Mouse (Mus musculus) intestine, embryonic 15.5 days (tissue): ENCODE data around the gene Aif1. TPM values are rescaled to one million over a fixed set of nuclear protein-coding genes. Genes with fewer than 3 reads are reported as not detected.

Source experiments
- ATAC-seq: fragments of 200-750 bp; cut with Nextera tagmentation; 2 replicates; pipeline ENCODE4 v1.8.0; 2017; ENCODE audit warnings: moderate TSS enrichment, moderate library complexity
- H3K27ac ChIP-seq: fragments of 300-500 bp; sonication (generic); 2 replicates; pipeline ENCODE4 v1.5.1; 2015; ENCODE audit warnings: mild to moderate bottlenecking, inconsistent platforms
- H3K27me3 ChIP-seq: fragments of 300-500 bp; sonication (generic); replicated peaks from 2 replicates; pipeline ENCODE4 v1.6.1; 2015; ENCODE audit warnings: inconsistent platforms
- H3K36me3 ChIP-seq: fragments of 300-500 bp; sonication (generic); 2 replicates; pipeline ENCODE4 v1.6.1; 2015; ENCODE audit warnings: inconsistent platforms
- H3K4me1 ChIP-seq: fragments of 300-500 bp; sonication (generic); replicated peaks from 2 replicates; pipeline ENCODE4 v1.6.1; 2015; ENCODE audit warnings: inconsistent platforms
- H3K4me2 ChIP-seq: fragments of 300-500 bp; sonication (generic); replicated peaks from 2 replicates; pipeline ENCODE4 v1.6.1; 2015; ENCODE audit warnings: mild to moderate bottlenecking, inconsistent platforms
- H3K4me3 ChIP-seq: fragments of 300-500 bp; sonication (generic); replicated peaks from 2 replicates; pipeline ENCODE4 v1.5.1; 2015; ENCODE audit warnings: inconsistent platforms
- H3K9ac ChIP-seq: fragments of 300-500 bp; sonication (generic); 2 replicates; pipeline ENCODE4 v1.6.1; 2015; ENCODE audit warnings: inconsistent platforms
- H3K9me3 ChIP-seq: fragments of 300-500 bp; sonication (generic); 2 replicates; pipeline ENCODE4 v1.6.1; 2016; ENCODE audit warnings: inconsistent platforms
- WGBS: fragments of 180-500 bp; shearing (Covaris S2); methylation state at CpG from one replicate; pipeline ENCODE4 v1.1.7; 2015; 5-methylcytosine and 5-hydroxymethylcytosine counted together
- polyA plus RNA-seq: library from polyadenylated mRNA; unstranded; fragments of >200 nt; fragmentation: Nextera tagmentation; extraction: Ambion mirVana; gene quantifications from 2 replicates; pipeline ENCODE4 v1.2.1, GENCODE M21; 2015

The Aif1 gene
- polyA plus RNA-seq, 1 experiment from 2014 or later, result 20.6 TPM

- Histone ChIP-seq H3K4me3 (peak overlapping the region; percentile 100), H3K9ac (peak overlapping the region; percentile 100), H3K27ac (peak overlapping the region; percentile 94), H3K36me3 (peaks cover 36% of the 10 kb centered on the region), H3K4me2 (peak overlapping the region; percentile 82), H3K9me3 (no peaks in the 10 kb centered on the region), H3K4me1 (peaks cover 18% of the 10 kb centered on the region), H3K27me3 (no peaks in the 10 kb centered on the region)
- ATAC-seq, result no peak
- WGBS, result 8% methylated on average over 8 of the region's 8 CpGs
Measured at GRCm38 (mm10) chr17:35163326-35164081, 12.4 kb downstream of the Aif1 start.

GRCm38 (mm10) chr17:35162730-35163129, 13.1 kb downstream of the Aif1 start:
- H3K4me3 ChIP-seq, result peak overlapping the region; percentile 100
- H3K4me2 ChIP-seq, result peak overlapping the region; percentile 82
- H3K4me1 ChIP-seq, result peaks cover 18% of the 10 kb centered on the region
- H3K9me3 ChIP-seq, result no peaks in the 10 kb centered on the region
- H3K36me3 ChIP-seq, result peaks cover 44% of the 10 kb centered on the region
- 24% methylated on average over 12 of the region's 12 CpGs for WGBS
- no peak overlapping the region for H3K27ac ChIP-seq
- H3K9ac ChIP-seq, result peak overlapping the region; percentile 100
- no peaks in the 10 kb centered on the region for H3K27me3 ChIP-seq
- no peak for ATAC-seq

GRCm38 (mm10) chr17:35162121-35162520, 13.7 kb downstream of the Aif1 start:
- no peak for ATAC-seq
- Histone ChIP-seq H3K27ac (no peak overlapping the region), H3K4me2 (peak overlapping the region; percentile 82), H3K4me1 (peaks cover 18% of the 10 kb centered on the region), H3K9me3 (no peaks in the 10 kb centered on the region), H3K27me3 (no peaks in the 10 kb centered on the region), H3K9ac (peak overlapping the region; percentile 5; the same call in 1 of the 2 replicates), H3K4me3 (peak overlapping the region; percentile 100), H3K36me3 (peaks cover 50% of the 10 kb centered on the region)
- WGBS, result 78% methylated on average over 14 of the region's 14 CpGs

GRCm38 (mm10) chr17:35161421-35161820, 14.4 kb downstream of the Aif1 start:
- WGBS, result 78% methylated on average over 11 of the region's 11 CpGs
- 0 out of 2 replicates have a peak overlapping the region, but pooled peaks have one; percentile 82 for H3K4me2 ChIP-seq

GRCm38 (mm10) chr17:35159638-35160037, 16.2 kb downstream of the Aif1 start:
- Histone ChIP-seq H3K9ac (no peak overlapping the region), H3K4me2 (no peak overlapping the region), H3K27ac (no peak overlapping the region), H3K27me3 (no peaks in the 10 kb centered on the region), H3K4me3 (no peak overlapping the region), H3K4me1 (peaks cover 11% of the 10 kb centered on the region), H3K36me3 (peaks cover 74% of the 10 kb centered on the region), H3K9me3 (no peaks in the 10 kb centered on the region)
- ATAC-seq, result no peak
- WGBS, result 84% methylated on average over 7 of the region's 7 CpGs

More at GRCm38 (mm10) chr17:35161421-35161820, 14.4 kb downstream of the Aif1 start:
- H3K27me3 ChIP-seq, result no peaks in the 10 kb centered on the region
- H3K36me3 ChIP-seq, result peaks cover 57% of the 10 kb centered on the region
- H3K4me1 ChIP-seq, result peaks cover 17% of the 10 kb centered on the region
- no peaks in the 10 kb centered on the region for H3K9me3 ChIP-seq
- no peak overlapping the region for H3K4me3 ChIP-seq
- H3K27ac ChIP-seq, result no peak overlapping the region
- no peak for ATAC-seq
- no peak overlapping the region for H3K9ac ChIP-seq

GRCm38 (mm10) chr17:35158850-35159593, 16.8 kb downstream of the Aif1 start:
- WGBS, result 95% methylated on average over 16 of the region's 16 CpGs
- no peak for ATAC-seq
- H3K9me3 ChIP-seq, result no peaks in the 10 kb centered on the region
- peaks cover 80% of the 10 kb centered on the region for H3K36me3 ChIP-seq
- no peak overlapping the region for H3K27ac ChIP-seq
- no peaks in the 10 kb centered on the region for H3K27me3 ChIP-seq
- H3K9ac ChIP-seq, result no peak overlapping the region
- H3K4me2 ChIP-seq, result no peak overlapping the region
- H3K4me1 ChIP-seq, result peaks cover 11% of the 10 kb centered on the region
- no peak overlapping the region for H3K4me3 ChIP-seq

- Histone ChIP-seq H3K27me3 (no peaks in the 10 kb centered on the region), H3K4me2 (no peak overlapping the region), H3K9me3 (no peaks in the 10 kb centered on the region), H3K9ac (no peak overlapping the region), H3K27ac (no peak overlapping the region), H3K36me3 (peaks cover 93% of the 10 kb centered on the region), H3K4me3 (no peak overlapping the region), H3K4me1 (peaks cover 8% of the 10 kb centered on the region)
- ATAC-seq, result no peak
- WGBS, result 87% methylated on average over 8 of the region's 8 CpGs
Measured at GRCm38 (mm10) chr17:35157661-35158175, 18.1 kb downstream of the Aif1 start.

GRCm38 (mm10) chr17:35157254-35157653, 18.6 kb downstream of the Aif1 start:
- ATAC-seq, result no peak
- no peak overlapping the region for H3K9ac ChIP-seq
- no peaks in the 10 kb centered on the region for H3K9me3 ChIP-seq
- no peak overlapping the region for H3K4me2 ChIP-seq
- H3K36me3 ChIP-seq, result peaks cover 97% of the 10 kb centered on the region
- H3K4me1 ChIP-seq, result peaks cover 4% of the 10 kb centered on the region
- no peak overlapping the region for H3K27ac ChIP-seq
- H3K27me3 ChIP-seq, result no peaks in the 10 kb centered on the region
- 92% methylated on average over 8 of the region's 8 CpGs for WGBS
- no peak overlapping the region for H3K4me3 ChIP-seq

- Histone ChIP-seq H3K36me3 (peaks cover 97% of the 10 kb centered on the region), H3K27ac (no peak overlapping the region), H3K4me3 (no peak overlapping the region), H3K4me2 (no peak overlapping the region), H3K9ac (no peak overlapping the region), H3K27me3 (no peaks in the 10 kb centered on the region), H3K4me1 (no peaks in the 10 kb centered on the region), H3K9me3 (no peaks in the 10 kb centered on the region)
- no peak for ATAC-seq
- 89% methylated on average over 33 of the region's 33 CpGs for WGBS
Measured at GRCm38 (mm10) chr17:35156461-35157200, 19.2 kb downstream of the Aif1 start.

GRCm38 (mm10) chr17:35155451-35155850, 20.4 kb downstream of the Aif1 start:
- 92% methylated on average over 12 of the region's 12 CpGs for WGBS
- Histone ChIP-seq H3K4me2 (no peak overlapping the region), H3K9ac (no peak overlapping the region), H3K27ac (no peak overlapping the region), H3K4me3 (no peak overlapping the region), H3K4me1 (no peaks in the 10 kb centered on the region), H3K36me3 (peaks cover 94% of the 10 kb centered on the region), H3K27me3 (no peaks in the 10 kb centered on the region), H3K9me3 (no peaks in the 10 kb centered on the region)
- no peak for ATAC-seq

- no peak overlapping the region for H3K9ac ChIP-seq
- no peak overlapping the region for H3K4me2 ChIP-seq
- H3K4me1 ChIP-seq, result no peaks in the 10 kb centered on the region
- H3K27ac ChIP-seq, result no peak overlapping the region
- no peak overlapping the region for H3K4me3 ChIP-seq
- no peaks in the 10 kb centered on the region for H3K9me3 ChIP-seq
- no peak for ATAC-seq
- peaks cover 94% of the 10 kb centered on the region for H3K36me3 ChIP-seq
- no peaks in the 10 kb centered on the region for H3K27me3 ChIP-seq
- WGBS, result 81% methylated on average over 7 of the region's 7 CpGs
Measured at GRCm38 (mm10) chr17:35154616-35155015, 21.3 kb downstream of the Aif1 start.

GRCm38 (mm10) chr17:35153931-35154330, 21.9 kb downstream of the Aif1 start:
- ATAC-seq, result no peak
- H3K27ac ChIP-seq, result no peak overlapping the region
- no peak overlapping the region for H3K9ac ChIP-seq
- H3K9me3 ChIP-seq, result no peaks in the 10 kb centered on the region
- no peaks in the 10 kb centered on the region for H3K27me3 ChIP-seq
- no peak overlapping the region for H3K4me2 ChIP-seq
- H3K36me3 ChIP-seq, result peaks cover 94% of the 10 kb centered on the region
- H3K4me3 ChIP-seq, result no peak overlapping the region
- no peaks in the 10 kb centered on the region for H3K4me1 ChIP-seq
- WGBS, result 83% methylated on average over 4 of the region's 4 CpGs
